27 mouse cellular contexts compared by ENCODE assay signal in genomic region chr5:141778231-141778630, GRCm38 (mm10).
"Had no signal": no experiment of that assay in that cellular context is flagged by ENCODE, and none has a peak within 500 bp of the region (broad histone marks: within the 10 kb centered on the region; RNA-seq: fewer than 3 reads in every experiment).

No protein-coding gene starts in this region.

- H3K27me3 ChIP-seq: heart, embryonic 12.5 days; hindbrain, embryonic 12.5 days; intestine, embryonic 15.5 days; limb, embryonic 12.5 days; liver, embryonic 13.5 days; liver, embryonic 15.5 days had no signal

- H3K4me3 ChIP-seq: heart, embryonic 10.5 days; heart, embryonic 12.5 days; hindbrain, embryonic 10.5 days; hindbrain, embryonic 12.5 days; intestine, embryonic 15.5 days; left cerebral cortex, adult 2 months; limb, embryonic 10.5 days; limb, embryonic 12.5 days; liver, embryonic 13.5 days; liver, embryonic 15.5 days had no signal

- DNase-seq: gastrocnemius, postnatal 14 days; gastrocnemius, postnatal 36 days; heart, adult 18-20 months; heart, postnatal 10 days; heart, postnatal 4 days; kidney, adult 18-20 months; kidney, adult 8-10 months; kidney, postnatal 10 days; kidney, postnatal 25 days; kidney, postnatal 4 days; liver; liver, embryonic 13.5 days; liver, postnatal 0 days had no signal

- H3K9ac ChIP-seq: heart, embryonic 12.5 days; hindbrain, embryonic 12.5 days; hindbrain, embryonic 14.5 days; intestine, embryonic 15.5 days; limb, embryonic 12.5 days; liver, embryonic 13.5 days; liver, embryonic 15.5 days; liver, postnatal 0 days had no signal

- H3K36me3 ChIP-seq: hindbrain, embryonic 10.5 days; hindbrain, embryonic 12.5 days; intestine, embryonic 15.5 days; limb, embryonic 10.5 days; limb, embryonic 12.5 days; liver, embryonic 13.5 days; liver, embryonic 15.5 days had no signal

- H3K4me2 ChIP-seq: heart, embryonic 12.5 days; hindbrain, embryonic 12.5 days; hindbrain, embryonic 14.5 days; intestine, embryonic 15.5 days; limb, embryonic 12.5 days; liver, embryonic 11.5 days; liver, embryonic 13.5 days; liver, embryonic 15.5 days had no signal

- H3K4me1 ChIP-seq: hindbrain, embryonic 10.5 days; hindbrain, embryonic 12.5 days; intestine, embryonic 15.5 days; limb, embryonic 10.5 days; limb, embryonic 12.5 days; liver, embryonic 13.5 days; liver, embryonic 15.5 days had no signal

- H3K27ac ChIP-seq: heart, embryonic 10.5 days; hindbrain, embryonic 10.5 days; hindbrain, embryonic 12.5 days; hindbrain, embryonic 14.5 days; intestine, embryonic 15.5 days; left cerebral cortex, adult 2 months; limb, embryonic 10.5 days; limb, embryonic 12.5 days; liver, embryonic 13.5 days; liver, embryonic 15.5 days had no signal

- H3K9me3 ChIP-seq: heart, embryonic 10.5 days; intestine, embryonic 15.5 days; limb, embryonic 10.5 days had no signal

- ATAC-seq: hindbrain, embryonic 16.5 days; inflammation-experienced regulatory T-cells, adult 6 months; intestine, embryonic 15.5 days; intestine, postnatal 0 days; liver, postnatal 0 days had no signal
